Mouse (Mus musculus) megakaryocyte, adult 5-6 weeks (primary cell): ENCODE results near the gene Ubxn7. TPM values are rescaled to one million over a fixed set of nuclear protein-coding genes. Genes with fewer than 3 reads are reported as not detected.
"Not testable (repeated sequence)": the region's sequence is repeated elsewhere in the genome, so short reads cannot be mapped to it uniquely, and the experiment has no call there.

Experiments
- ATAC-seq: 2 replicates; pipeline ENCODE4 v1.8.0; 2016; ENCODE audit warnings: mild to moderate bottlenecking, inconsistent platforms; ENCODE audit not compliant: poor library complexity, severe bottlenecking
- total RNA-seq, 2 experiments: library from RNA; stranded (forward) in 1 of 2; stranded (reverse) in 1 of 2; fragments of 153-499, 151-499 nt in 1 of 2; fragments of 221-1000, 200-1000 nt in 1 of 2; gene quantifications; 2 replicates each; pipeline versions ENCODE4 v1.2.3 to v1.2.4; 2015 to 2017

The Ubxn7 gene
- 26.2 and 38.3 TPM in 2 replicates for total RNA-seq (2015)
- total RNA-seq (2017) = 25.0 and 31.4 TPM in 2 replicates

DNA sequence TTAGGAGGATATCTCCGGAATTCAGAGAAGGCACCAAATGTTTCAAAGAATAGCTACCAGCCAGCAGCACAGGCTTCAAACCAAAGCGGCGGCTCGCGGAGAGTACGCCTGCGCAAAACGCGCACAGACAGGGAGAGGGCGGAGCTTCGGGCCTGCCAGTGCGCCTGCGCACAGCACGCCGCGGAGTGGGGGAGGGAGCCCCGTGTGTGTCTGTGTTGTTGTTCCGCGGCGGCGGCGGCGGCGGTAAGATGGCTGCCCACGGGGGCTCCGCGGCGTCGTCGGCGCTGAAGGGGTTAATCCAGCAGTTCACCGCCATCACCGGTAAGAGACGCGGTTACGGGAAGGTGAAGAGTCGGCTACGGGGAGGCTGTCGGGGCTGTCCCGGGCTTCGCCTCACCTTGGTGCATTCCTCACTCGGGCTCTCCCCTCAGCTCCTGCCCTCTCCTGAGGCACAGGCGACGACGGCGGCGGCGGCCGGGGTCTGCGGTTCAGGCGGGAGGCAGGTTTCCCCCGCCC is at the start of gene Ubxn7:
Gene Ubxn7 (plus strand): TSS at position 218 of the 516 bp plus-strand sequence.
- ATAC-seq = peak; percentile 95

- ATAC-seq = no peak
These were observed 49.4 kb upstream of the Ubxn7 start for GRCm38 (mm10) chr16:32282608-32283007.

DNA sequence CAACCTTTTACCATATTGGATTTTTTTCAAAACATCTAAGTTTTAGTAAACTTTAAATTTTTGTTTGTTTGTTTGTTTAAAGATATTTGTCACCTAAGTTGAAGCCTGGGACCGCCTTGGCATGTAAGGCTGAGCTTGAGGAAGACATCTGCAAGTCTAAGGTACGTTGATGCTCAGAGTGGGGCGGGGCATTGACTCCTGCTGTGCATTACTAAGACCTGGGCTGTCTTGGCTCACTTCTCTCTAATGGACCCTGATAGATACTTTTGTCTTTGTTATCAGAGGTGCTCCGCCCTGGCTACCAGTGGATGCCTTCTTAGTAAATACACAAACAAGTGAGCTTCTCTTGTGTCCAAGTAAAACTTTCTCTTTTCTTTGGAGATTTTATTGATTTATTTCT is 40.2 kb upstream of the Ubxn7 start:
- no peak for ATAC-seq

DNA sequence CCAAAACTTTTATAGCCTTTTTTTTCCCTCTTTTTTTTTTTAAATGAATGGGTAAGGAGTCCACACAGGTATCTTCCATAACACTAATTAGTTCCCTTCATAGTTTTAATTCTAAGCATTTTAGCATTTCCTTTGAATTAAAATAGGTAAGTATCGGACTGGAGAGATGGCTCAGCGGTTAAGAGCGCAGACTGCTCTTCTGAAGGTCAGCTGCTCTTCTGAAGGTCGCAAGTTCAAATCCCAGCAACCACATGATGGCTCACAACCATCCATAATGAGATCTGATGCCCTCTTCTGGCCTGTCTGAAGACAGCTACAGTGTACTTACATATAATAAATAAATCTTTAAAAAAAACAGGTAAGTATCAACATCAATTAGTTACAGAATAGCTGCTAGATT is 32.4 kb upstream of the Ubxn7 start:
- ATAC-seq = not testable (repeated sequence)

GRCm38 (mm10) chr16:32303046-32303445 is 29.0 kb upstream of the Ubxn7 start:
- ATAC-seq = no peak

- no peak for ATAC-seq
These were observed 28.2 kb upstream of the Ubxn7 start for GRCm38 (mm10) chr16:32303886-32304285.

GRCm38 (mm10) chr16:32311970-32312369 is 20.1 kb upstream of the Ubxn7 start:
- no peak for ATAC-seq

DNA sequence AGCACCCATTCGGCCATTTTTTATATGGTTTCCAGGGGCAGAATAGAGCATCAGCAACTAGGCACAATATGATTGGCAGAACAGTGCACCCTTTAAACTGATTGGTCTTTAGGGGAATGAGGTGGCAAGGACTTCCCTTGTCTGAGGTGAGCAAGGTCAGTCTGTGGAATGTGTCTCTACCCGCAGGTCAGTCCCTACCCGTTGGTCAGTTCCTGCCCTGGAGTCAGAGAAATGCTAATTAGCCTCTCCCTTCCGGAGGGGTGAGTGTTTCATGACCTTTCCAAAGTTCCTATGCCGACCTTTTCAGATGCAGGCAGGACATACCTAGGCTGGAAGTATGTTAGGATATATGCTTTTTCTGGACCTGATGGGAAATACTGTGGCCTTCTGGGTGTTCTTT is 19.7 kb upstream of the Ubxn7 start:
- ATAC-seq = no peak

DNA sequence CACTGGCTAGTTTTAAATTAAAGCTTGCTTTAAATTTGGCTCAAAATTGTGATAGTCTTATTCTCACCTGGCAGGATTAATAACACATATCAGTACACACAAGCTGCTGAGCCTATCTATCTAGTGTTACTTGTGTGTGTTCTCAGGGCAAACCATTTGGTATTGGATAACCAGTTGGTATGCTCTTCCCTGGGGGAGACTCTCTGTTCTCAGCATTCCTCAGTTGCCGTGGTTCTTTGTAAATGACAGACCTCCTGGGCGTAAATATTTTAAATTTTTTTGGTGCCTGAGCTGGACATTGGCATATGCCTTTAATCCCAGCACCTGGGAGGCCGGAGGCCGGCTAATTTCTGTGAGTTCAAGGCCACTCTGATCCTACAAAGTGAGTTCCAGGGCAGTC is 19.2 kb upstream of the Ubxn7 start:
- no peak for ATAC-seq

GRCm38 (mm10) chr16:32316601-32317000 is 15.5 kb upstream of the Ubxn7 start:
- ATAC-seq = no peak

DNA sequence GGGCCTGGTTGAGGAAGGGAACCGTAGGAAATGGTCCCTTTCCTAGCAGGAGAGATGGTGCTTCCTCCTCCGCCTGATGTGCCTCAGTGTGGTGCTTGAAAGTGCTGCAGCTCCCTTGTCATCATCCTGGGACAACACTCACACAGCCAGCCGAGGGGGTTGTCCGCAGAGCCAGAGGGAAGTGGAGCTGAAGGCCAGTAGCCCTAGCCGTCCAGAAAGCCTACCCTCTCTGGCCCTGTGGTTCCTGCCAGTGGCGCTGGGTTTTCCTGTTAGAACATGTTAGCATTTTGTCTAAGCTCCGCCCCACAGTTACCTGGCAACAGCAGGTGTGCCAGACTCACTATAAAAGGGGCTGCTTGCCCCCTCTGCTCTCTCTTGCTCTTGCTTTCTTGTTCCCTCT is 8.1 kb upstream of the Ubxn7 start:
- peak; percentile 64 for ATAC-seq

DNA sequence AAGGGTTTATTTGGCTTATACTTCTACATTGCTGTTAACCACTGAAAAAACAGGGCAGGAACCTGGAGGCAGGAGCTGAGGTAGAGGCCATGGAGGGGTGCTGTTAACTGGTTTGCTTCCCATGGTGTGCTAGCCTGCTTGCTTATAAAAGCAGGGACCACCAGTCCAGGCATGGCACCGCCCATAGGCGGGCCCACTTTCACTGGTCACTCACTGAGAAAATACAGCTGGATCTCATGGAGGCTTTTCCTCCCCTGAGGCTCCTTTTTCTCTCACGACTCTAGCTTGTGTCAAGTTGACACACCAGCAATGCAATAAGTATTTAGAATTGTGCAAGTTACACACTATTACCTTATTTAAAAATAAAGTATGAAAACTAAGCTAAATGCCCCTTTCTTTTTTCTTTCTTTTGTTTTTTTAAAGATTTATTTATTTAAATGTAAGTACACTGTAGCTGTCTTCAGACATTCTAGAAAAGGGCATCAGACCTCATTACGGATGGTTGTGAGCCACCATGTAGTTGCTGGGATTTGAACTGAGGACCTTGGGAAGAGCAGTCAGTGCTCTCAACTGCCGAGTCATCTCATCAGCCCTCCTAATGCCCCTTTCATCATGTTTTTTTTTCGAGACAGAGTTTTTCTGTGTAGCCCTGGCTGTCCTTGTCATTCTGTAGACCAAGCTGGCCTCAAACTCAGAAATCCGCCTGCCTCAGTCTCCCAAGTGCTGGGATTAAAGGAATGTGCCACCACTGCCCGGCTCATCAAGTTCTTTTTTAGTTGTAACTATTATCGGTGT is 984 bp upstream of the Ubxn7 start:
- no peak for ATAC-seq

- peak; percentile 20; the same call in 1 of the 2 replicates for ATAC-seq
These were observed 777 bp downstream of the Ubxn7 start for GRCm38 (mm10) chr16:32332556-32333511.

GRCm38 (mm10) chr16:32335146-32335545 is 3.1 kb downstream of the Ubxn7 start:
- no peak for ATAC-seq

GRCm38 (mm10) chr16:32336026-32336780 is 4.1 kb downstream of the Ubxn7 start:
- ATAC-seq = peak; percentile 56

DNA sequence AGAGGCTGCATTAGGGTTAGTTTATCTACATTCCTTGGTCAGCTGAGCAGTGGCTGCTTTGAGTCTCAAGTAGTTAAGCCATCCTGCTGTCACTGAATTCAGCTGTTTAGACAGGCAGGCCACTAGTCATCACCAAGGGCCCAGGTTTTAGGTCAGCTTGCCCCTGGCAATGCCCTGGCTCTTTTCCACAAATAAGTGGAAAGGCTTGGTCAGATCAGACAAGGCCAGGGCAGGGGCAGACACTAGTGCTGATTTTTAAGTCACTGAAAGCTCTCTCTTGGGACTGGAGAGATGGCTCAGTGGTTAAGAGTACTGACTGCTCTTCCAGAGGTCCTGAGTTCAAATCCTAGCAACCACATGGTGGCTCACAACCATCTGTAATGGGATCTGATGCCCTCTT is 4.9 kb downstream of the Ubxn7 start:
- ATAC-seq = no peak

GRCm38 (mm10) chr16:32340451-32340850 is 8.4 kb downstream of the Ubxn7 start:
- ATAC-seq = no peak

DNA sequence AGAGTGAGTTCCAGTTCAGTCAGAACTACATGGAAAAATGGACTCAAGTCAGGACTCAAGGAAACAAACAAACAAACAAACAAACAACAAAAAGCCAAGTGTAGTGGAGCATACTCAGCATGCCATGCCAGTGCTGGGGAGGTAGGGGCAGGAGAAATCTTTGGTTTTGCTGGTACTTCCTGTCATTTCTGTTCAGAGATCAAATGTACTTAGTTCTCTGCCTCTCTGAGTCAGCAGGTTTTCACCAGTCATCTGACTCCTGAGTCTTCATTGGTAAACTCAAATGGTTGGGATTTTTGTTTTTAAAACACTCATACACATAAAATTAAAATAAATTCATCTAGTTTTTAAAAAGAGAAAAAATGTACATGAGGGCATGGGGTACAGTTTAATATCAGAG is 13.5 kb downstream of the Ubxn7 start:
- no peak for ATAC-seq

DNA sequence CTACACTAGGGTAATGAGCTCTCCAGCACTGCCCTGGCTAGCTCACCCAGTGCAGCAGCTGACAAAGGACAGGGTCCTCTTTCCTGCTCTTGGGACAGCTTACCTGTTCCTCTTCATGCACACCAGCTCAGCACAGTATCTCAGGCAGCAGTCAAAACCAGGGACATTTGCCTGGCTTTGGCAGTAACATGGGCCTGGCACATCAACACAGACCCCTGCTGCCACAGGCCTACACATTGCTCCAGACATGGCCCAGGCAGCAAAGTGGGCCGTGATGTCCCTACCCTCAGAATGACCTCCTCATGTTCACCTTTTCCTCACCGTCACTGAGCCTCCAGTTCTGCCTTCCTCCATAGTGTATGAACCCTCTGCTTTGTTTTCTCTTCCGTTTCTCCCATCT is 18.7 kb downstream of the Ubxn7 start:
- no peak for ATAC-seq

- ATAC-seq = no peak
These were observed 31.5 kb downstream of the Ubxn7 start for GRCm38 (mm10) chr16:32363530-32363929.

DNA sequence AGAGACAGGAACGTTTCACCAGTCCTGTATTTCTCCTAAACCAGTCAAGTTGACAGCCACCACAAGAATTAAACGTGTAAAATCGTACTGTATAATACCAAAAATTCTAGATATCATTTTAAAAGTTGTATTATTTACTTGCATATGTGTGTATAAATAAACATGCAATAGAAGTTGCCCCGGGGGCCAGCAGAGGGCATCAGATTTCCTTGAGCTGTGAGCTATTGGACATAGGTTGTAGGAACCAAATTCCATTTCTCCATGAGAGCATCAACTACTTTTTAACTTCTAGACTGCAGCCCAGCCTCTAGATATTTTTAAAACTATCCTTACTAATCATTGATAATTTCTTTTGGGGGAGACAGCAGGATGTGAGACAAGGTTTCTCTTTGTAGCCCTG is 39.3 kb downstream of the Ubxn7 start:
- no peak for ATAC-seq
